Mouse (Mus musculus) thymus, postnatal 25 days (tissue): ENCODE data around the gene Kmo.

Experiments used
- DNase-seq: peaks from one replicate; pipeline ENCODE4 v3.0.0; 2022

Gene Kmo

DNA sequence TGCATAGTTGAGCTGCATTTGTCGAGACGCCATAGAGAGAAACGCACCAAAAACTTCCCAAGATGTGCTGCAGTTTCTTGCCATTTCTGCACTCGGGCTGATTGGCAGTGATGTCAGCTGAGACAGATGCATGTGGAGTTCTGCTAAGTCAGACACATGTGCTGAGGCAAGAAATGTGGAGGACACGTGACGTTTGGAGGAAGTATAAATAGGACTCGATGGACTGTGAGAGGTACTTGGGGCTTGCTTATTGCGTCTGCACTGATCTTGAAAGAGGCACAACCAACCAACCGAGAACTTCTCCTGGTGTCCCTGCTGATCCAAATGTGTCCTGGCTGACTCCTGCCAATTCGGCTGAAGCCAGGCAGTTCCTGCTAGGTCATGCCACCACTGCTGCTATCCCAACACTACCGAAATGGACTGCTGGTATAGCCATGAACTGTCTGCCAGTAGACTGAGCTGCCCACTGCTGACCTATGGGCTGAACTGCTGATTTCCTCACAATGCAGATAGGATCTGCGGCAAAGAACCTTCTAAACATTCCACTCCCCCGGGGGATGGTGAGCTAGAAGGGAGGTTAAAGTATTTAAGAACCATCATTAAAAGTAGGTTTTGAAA is at the start of gene Kmo:
Gene Kmo (plus strand): TSS at position 568 of the 618 bp plus-strand sequence.
- no peak for DNase-seq

DNA sequence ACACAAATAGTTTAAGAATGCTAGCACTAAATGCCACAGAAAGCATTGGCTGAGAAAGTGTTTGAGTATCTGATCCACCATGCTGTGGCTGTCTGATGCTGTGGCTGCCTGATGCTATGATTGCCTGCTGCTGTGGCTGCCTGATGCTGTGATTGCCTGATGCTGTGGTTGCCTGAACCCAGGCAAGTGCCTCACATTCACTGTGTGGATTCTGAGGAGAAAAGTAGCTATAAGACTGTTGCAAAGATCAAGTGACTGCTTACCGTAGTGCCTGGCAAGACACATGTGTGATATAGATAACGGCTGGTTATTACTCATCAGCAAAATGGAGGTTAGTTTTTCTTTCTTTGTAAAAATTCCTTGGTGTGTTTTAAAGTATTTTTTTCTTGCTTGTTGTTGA is 46.1 kb upstream of the Kmo start:
- no peak for DNase-seq

DNA sequence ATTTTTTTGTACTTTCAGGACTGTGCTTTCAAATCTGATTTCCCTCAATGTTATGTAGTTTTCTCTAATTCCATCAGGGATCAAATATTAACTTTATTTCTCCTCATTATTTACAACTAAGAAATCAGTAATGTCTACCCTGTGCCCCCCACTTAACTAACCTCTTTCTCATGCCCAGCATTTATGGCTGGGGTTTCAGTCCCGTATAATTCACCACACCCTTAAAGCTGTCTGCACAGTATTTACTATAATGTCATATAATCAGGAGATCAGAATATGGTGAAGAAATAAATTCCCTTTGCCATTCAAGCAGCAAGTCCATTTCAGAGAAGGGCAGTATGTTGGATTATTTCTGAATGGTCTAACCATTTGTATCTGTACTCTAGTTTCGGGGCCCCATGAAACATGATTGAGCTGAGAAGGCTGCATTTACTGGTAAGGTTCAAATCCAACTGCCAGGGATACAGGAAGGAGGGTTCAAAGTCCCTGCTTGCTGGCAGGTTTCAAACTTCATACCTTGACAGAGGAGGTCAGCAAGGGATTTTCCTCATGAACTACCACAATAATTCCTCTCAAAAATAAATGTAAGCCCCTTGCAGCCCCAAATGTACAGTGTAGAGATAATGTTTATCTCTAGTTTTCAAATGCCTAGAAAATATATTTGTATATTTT is 41.6 kb upstream of the Kmo start:
- DNase-seq, result no peak

DNA sequence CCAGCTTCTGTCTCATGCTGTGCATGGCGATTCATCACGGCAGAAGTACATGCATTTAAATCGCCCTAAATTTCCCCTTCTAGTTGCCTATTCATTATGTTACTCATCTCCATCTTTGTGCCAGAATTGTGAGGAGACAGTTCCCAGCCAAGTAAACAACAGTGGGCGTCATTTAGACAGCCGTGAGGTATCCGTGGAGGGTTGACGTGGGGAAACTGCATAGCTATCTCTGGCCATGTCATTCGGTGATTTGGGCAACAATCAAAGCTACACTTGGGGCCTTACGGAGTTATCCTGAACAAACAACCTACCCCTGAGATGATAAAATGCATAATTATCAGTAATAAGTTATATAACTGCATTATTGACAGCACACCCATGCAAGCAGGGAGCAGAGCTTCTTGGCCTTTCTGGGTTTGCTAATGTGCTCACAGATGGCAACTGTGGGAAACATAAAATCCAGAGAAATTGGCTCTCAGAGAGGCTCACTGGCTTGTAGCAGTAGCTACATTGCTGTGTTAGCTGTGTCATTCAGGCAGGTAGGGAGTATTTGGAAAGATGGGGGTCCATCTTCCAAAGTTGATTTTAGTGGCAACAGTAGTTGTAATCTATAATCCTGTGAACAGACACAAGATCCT is 40.5 kb upstream of the Kmo start:
- DNase-seq, result no peak

DNA sequence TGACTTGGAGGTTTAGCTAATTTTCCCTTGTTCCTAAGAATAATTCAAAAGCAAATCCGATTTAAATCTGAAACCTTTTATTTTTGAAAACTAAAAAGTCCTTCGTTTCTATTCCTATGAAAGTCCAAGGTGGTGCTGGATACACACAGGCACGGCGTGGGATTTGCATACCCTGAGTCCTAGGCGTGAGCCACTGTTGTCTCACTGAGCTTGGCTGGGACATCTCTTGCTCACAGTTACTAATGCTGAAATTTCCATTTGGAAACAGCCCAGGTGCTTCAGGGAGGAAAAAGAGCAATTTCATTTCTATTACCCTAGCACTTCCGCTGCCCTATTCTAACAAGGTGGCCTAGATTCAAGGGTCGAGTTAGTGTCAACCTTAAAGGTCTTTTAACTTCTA is 39.8 kb upstream of the Kmo start:
- no peak for DNase-seq

DNA sequence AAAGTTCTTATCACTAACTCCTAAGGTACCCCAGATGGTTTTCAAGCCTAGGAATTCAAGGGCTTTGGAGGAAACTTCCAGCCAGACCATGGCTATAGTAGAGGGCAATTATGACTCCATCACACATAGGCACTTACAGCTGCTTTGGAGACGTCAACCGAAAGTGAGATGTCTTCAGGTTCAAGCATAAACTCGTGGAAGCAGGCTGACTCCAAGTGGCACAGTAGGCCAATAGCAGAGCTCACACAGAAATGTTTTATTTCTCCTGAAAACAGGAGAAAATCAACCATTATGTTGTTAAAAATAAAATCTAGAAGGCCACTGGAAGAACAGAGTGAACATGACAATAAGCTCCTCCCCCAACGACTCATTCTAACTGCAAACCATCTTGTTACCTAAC is 37.4 kb upstream of the Kmo start:
- DNase-seq, result no peak

DNA sequence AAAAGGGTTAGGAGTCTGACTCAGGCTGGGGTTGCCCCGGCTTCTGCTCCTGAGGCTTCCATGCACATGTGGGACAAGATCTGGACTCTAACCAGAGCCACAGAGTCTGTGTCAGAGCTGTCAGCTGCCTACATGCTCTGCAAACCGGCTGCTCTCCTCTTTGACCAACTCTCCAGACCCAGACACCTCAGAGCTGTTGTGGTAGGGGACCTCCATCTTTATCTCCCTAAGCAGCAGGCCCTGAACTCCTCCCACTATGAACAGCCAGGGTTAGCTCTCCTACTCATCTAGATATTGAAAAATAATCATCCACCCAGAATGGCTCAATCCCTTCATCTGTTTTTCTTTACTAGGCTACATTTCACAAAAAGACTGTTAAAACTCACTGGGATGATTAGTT is 34.9 kb upstream of the Kmo start:
- DNase-seq, result no peak

DNA sequence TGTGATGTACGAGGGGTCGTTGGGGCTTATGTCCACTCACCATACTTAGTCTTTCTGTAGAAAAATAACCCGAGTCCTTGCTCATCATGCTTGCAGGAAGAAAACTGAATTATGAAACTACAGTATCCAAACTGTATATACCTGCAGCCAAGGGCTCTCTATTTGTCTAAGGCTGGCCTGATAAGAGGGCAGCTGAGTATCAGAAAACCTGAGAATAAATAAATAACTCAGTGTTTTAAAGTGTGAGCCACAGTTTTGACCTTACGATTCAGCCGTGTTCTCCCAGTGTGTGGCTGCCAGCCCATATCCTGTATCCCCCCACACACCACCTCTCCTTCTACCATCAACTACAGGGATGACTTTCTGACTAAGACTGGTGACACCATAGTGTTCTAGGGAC is 33.5 kb upstream of the Kmo start:
- no peak for DNase-seq

DNA sequence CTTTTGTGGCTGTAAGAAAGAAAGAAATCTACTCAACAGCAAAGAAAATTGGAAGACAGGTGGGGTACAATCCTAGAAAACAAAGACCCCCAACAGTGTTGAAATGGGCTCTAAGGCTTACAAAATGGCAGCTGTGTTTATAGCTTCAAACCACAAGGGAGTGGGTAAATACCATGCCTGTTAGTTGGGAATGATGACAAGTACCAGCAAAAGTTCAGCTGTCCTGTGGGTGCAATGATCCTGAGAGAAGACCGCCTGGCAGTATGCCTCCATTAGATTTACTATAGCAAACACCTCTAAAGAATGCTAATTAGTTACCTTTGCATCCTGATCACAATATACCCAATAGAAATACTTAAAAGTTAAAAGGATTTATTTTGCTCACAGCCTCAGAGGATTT is 27.3 kb upstream of the Kmo start:
- DNase-seq, result no peak

DNA sequence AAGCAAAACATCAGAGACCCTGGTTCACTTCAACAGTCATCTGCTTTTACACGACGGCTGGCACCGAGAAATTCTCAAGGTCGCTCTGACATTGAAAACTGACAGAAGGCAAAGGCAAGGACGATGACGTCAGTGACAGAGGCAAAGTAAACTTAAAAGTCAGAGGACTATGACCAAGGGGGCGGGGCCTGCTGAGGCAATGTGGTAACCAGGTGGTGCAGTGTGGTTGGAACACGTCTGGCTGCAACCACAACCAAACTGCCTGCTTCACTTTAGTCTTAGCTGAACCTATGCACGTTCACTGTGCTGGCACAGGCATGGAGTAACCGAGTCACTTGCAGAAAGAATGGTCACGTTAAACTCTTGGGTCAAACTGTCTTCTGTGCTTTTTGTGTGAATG is 17.9 kb upstream of the Kmo start:
- DNase-seq, result no peak

DNA sequence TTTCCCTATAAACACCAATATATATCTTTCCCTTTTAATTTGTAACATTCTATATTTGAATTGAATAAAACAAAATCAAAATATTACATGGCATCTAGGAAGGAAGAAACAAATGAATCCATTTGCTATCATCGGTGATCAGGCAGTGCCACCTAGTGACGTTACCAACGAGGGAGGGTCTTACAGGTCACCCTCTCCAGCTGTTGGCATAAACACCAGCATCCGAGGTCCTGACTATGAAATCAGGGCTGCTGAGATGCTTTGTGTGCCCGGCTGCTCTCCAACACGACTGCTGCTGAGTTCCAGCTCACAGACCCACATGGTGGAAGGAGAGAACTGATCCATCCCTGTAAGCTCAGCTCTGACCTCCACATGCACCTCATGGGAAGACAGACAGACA is 16.8 kb upstream of the Kmo start:
- DNase-seq, result no peak

DNA sequence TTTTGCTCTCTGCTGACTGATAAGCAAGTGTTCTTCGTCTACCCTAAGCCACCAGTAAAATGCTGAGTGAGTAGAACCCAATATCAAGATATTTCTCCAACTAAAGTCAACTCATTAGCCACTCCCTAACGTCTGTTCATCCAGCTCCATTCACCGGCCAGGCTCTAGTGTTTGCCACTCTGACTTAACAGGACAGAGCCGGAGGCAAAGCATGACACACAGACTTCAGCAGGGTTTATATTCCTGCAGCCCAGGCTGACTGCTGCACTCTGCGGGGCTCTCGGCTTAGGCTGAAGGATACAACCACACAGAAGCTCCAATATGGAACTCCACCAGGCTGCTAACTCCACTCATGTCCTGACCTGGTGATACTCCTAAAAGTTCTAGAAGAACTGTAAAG is 12.9 kb upstream of the Kmo start:
- DNase-seq, result no peak

DNA sequence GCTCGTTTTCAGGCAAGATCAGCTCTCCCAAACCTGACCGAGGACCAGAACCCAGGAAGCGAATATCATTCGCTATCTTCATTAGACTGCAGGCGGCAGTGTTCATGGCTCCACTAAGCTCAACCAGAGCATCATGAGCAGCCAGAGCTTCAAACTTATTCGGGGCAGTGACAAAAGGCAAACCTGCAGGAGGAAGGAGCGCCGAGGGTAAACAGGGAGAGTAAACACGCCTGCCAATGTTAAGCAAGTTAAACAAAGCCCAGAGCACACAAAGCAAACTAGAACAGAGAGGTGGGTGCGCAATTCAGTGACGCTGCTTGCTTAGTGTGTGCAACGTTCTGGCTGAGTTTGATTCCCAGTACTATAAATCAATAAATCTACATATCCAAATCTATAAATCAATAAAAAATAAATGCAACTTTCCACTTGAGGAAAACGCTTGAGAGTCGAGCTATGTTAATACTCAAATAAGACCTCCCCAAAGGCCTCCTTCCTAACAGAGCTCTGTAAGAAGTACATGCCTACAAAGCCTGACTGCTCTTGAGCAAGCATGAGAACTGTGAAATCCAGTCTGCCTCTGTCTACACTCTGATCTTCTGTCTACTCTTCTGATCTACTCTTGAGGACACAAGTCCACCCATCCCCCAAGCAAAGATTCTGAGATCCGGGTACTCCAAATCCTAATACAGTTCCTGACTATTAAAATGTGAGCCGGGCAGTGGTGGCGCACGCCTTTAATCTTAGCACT is 12.2 kb upstream of the Kmo start:
- no peak for DNase-seq

DNA sequence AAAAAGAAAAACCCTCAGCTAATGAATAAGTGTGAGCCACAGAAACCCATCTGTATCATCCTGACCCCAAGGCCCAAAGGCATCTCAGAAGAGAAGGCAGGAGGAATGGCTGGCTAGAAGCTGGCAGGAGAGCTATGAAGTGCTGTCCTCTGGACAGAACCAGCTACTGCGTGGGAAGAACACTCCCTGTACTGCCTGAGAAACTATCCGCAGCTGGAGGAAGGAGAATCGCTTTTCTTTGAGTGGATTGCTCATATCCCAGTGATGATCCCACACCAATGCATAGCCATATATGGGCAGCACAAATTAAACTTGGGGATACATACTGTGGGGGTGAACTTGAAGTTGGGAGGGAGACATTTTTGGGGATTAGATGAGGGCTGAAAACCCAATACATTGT is 11.5 kb upstream of the Kmo start:
- no peak for DNase-seq

DNA sequence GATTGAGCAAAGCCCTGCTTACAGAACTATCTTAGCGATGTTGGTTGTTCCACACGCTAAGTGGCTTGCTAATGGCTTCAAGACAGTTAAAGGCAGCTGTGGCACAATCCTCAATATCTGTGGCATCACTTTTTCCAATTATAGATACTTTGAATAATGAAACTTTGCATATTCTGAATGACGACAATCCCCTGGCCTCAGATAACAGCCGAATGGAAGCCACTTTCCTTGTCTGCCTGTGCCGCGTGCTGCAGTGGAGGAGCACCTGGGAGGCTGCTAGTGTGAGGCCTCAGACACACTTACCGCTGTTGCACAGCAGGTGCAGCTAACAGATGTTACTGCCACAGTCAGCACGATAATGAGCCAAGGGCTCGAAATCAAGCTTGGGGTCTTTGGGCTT is 5.2 kb upstream of the Kmo start:
- no peak for DNase-seq

DNA sequence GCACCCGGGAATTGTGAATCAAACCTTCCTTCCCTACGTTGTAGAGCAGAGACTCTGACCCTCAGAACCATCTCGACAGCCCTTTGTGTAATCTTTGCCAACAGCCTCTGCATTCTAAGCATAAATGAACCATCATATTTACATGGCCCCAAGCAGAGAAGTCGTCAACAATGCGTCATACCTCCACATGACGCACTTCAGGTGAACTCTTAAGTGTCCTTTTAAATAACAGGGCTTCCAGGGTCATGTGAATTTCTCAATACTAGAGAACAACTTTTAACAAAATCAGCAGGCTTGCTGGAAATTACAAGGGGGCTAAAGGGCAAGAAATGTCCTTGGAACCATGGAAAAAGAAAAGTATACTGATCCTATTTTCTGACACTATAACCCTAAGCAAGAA is 3.5 kb downstream of the Kmo start:
- DNase-seq, result no peak

DNA sequence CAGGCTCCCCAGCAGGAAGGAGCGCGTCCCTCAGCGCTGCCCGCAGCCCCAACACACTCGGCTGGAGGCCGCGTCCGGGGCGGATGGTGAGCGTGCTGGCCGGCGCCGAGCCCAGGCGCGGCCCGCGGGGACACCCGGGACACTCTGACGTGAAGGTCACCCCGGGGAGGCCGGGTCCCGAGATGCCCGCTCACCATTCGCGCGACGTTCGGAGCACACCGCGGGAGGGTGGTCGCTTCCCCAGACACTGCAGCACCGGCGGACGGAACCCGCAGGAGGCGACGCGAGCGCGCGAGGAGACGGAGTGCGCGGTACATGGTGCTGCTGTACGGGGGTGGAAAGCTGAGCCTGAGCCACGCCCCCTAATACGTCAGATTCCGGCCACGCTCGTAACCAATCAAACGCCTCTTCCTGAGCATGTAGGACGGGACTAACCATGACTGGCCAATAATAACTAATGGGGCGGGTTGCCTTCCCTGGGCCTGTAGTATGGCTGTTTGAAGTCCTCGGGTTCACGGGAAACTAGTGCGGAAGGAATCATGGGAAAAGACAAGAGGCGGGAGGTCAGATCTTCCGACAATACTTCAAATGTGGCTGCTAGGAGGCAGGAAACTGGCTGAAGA is 5.2 kb downstream of the Kmo start, which contains the start of gene Fh1:
Gene Fh1 (minus strand): TSS at position 379 of the 623 bp plus-strand sequence.
- DNase-seq, result peak; percentile 95

DNA sequence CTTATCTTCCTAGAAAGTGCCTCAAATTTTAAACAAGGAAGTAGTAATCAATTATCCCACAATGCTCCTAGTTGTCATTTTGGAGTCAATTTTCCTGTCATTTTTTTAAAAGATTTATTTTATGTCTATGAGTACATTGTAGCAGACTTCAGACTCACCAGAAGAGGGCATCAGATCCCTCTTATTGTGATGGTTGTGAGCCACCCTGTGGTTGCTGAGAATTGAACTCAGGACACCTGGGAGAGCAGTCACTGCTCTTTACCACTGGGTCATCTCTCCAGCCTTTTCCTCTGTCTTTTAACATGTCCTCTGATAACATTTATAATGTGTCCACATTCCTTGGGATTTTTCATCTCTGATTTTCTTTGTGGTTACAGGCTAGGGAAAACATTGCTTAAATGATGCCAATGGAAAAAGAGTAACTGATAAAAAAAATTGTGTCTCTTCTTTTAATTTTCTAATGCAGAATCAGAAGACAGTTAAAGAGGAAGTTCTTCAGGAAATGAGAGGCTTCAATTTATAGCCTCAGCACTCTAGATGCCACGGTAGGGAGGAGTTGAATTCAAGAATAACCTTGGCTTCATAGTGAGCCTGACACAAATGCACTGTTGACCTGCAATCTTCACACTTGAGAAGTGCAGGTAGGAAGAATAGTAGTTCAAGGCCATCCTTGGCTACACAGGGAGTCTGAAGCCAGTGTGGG is 6.0 kb downstream of the Kmo start:
- no peak for DNase-seq

DNA sequence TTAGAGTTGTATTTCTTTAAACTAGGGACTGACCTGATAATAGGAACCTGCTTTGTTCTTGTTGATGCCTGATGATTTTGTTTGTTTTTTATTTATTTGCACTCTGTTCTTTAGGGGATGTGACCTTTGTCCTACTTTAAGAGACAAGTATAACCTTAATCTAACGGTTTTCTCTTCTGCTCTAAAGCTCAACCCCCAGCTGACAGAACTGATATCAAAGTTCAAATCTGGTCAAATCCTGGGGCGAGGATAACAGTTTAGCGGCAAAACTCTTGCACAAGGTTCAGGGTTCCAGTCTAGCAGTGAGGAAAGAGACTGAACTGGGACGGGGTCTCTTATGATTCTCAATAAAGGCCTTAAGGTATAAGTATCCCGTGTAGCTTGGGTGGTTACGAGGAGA is 9.1 kb downstream of the Kmo start:
- DNase-seq, result no peak

DNA sequence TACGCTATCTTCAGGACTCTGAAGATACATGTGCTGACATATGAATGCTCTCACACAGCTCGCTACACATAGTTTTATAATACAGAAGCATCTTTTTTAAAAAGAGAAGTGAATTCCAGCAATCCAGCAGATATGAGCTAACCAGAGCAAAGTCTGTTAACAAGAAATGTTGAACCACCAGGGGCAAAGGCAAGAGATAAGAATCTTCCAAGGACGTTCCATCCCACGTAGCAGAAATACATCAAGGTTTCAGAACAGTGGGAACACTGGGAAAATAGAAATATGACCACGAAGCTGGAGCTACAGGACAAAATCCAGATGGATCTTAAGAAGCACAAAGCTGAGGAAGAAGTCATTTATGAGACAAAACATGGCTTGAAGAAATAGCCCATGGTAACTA is 10.2 kb downstream of the Kmo start:
- no peak for DNase-seq

DNA sequence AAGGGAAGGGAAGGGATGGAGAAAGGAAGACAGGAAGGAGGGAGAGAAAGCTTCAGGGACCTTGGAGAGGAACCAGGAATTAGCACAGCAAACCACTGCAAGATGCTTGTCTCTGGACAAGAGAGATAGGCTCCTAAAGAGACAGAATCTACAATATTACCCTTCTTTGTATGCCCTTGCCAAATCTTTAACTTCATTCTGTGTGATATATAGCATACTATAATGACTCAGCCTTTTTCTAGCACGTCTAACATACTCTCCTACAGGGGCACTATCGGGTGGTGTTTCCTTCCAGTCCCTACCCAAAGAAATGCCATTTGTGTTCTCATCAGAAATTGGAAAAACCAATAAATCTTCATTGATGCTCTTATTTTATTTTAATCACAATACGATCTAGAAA is 10.9 kb downstream of the Kmo start:
- DNase-seq, result no peak

DNA sequence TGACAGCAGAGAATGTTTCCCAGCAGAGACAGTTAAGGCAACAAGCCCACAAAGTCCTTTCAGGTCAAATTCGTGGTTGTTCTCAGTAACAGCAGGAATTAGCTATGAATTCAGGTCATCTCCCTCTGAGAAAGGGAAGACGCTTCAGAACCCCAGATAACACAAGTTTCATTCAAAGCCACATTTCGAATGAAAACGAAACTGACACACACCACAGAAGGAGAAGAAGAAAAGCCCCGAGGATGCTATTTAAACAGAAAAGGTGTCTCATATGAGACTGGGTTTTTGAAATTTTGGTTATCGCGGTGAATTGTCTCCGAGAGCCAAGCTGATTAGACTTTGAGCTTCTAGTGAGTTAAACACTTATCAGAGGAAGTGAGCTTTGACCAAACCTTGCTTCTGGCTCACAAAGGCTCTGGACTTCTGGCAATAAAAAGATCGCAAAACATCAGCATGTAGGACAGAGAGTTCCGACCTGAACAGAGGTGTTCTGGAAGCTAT is 11.6 kb downstream of the Kmo start:
- no peak for DNase-seq

DNA sequence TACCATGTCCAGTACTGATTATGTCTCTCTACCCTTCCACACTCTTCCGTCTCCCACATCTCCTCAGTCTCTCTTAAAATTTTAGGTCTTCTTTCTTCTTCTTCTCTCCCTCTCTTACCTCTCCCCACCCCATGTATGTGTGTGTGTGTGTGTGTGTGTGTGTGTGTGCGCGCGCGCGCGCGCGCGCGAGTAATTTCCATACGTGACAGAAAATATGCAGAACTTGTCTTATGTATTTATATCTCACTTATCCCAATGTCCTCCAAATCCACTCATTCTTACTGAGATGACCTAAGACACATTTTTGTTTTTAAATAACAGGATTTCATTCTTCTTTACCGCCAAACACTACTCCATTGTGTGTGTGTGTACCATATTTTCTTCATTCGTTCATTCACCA is 12.3 kb downstream of the Kmo start:
- no peak for DNase-seq
